Mouse (Mus musculus) bone marrow, adult 2 months (tissue): ENCODE data around the gene H2-Eb2.

Source experiments
- CTCF ChIP-seq: fragments of 200-500 bp; IDR thresholded peaks from 2 replicates; pipeline ENCODE4 v1.5.1; 2011; ENCODE audit warnings: low read length, control low read depth; ENCODE audit not compliant: control insufficient read depth, insufficient read depth
- POLR2A ChIP-seq: fragments of 200-500 bp; IDR thresholded peaks from 2 replicates; pipeline ENCODE4 v1.6.1; 2011; ENCODE audit warnings: low read depth, mild to moderate bottlenecking, control low read depth, low read length, borderline replicate concordance; ENCODE audit not compliant: control insufficient read depth

DNA sequence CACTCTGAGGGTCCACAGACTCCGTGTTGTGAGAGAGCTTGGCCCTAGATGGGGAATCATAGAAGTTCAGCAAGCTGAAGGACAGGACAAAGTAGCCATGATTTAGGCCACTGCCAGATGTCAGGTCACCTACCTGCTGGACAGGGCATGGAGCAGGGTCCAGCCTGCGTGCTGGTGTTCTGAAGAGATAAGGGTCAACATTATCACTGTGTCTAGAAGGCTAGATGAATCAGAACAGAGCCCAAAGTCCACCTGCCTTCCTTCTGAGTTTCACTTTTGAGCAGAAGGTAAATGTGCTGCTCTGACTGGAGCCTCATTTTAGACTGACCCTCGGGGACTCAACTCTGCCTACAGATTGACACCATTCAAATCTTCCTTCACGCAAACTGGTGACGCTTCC is 29.1 kb downstream of the H2-Eb2 start, which contains the start of gene Btnl2:
- TF ChIP-seq POLR2A (no peak), CTCF (no peak)
